Mouse (Mus musculus) ES-E14 (cell line): ENCODE results near the gene Ankrd40.

Experiments used
- HCFC1 ChIP-seq: IDR thresholded peaks from 2 replicates; pipeline ENCODE4 v1.6.1; 2012; ENCODE audit warnings: low read length, inconsistent platforms, borderline replicate concordance; ENCODE audit not compliant: insufficient read depth
- MAFK ChIP-seq: IDR thresholded peaks from 2 replicates; pipeline ENCODE4 v1.6.1; 2014; ENCODE audit warnings: mild to moderate bottlenecking, low read depth, low read length, inconsistent platforms; ENCODE audit not compliant: insufficient read depth
- ZC3H11A ChIP-seq: IDR thresholded peaks from 2 replicates; pipeline ENCODE4 v1.6.1; 2012; ENCODE audit warnings: low read depth, mild to moderate bottlenecking, inconsistent platforms, low read length, borderline replicate concordance
- ZNF384 ChIP-seq: IDR thresholded peaks from 2 replicates; pipeline ENCODE4 v1.6.1; 2012; ENCODE audit warnings: low read depth, low read length, inconsistent platforms

DNA sequence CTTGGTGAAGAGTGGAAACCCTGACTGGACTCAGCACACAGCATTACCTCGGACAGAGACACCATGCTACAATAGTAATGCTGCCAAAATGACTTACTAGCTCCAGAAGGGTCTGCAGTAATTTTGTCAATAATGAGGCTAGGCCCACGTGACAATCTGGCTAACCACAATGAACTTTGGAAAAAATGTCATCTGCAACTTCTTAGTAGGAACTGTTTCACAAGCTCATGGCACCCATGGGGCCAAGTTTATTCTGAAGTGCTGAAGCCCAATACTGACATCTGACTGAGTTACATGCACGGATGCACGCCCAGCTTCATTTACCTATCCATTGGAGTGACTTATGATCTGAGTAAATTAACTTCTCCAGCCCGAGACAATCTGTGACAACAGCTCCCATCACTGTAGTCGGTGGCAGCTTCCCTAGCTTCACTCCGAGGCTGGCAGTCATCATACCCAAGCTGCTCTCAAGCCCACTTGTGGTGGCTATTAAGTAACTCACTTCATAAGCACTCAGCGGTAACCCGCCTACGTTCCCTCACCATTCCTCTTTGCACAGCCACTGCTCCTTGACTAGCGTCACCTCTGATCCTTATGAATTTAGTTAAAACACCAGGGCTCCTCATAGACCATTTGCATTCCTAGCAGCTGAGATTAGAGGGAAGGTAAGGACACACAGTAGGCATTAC lies 41.8 kb upstream of the Ankrd40 start:
- no peak for TF ChIP-seq HCFC1
- TF ChIP-seq ZNF384, result no peak
- no peak for TF ChIP-seq MAFK
- TF ChIP-seq ZC3H11A, result no peak
